Mouse (Mus musculus) erythroblast, embryonic 14.5 days (primary cell): ENCODE measurements around the gene Ppp4c.

Experiments
- GATA1 ChIP-seq: IDR thresholded peaks from 2 replicates; pipeline ENCODE4 v1.6.1; 2012; ENCODE audit warnings: low read length, inconsistent platforms, mixed read lengths
- TAL1 ChIP-seq: IDR thresholded peaks from 3 replicates; pipeline ENCODE4 v1.6.1; 2012; ENCODE audit warnings: low read length, inconsistent platforms, mixed read lengths

GRCm38 (mm10) chr7:126736122-126736521, 56.2 kb downstream of the Ppp4c start:
- TF ChIP-seq TAL1 (no peak), GATA1 (no peak)
